Mouse (Mus musculus): Measurements from ENCODE around the gene Gm28043. TPM values are rescaled to one million over a fixed set of nuclear protein-coding genes. Genes with fewer than 3 reads are reported as not detected.
A peak's percentile ranks its signal among the peaks of the same experiment; 100 is the strongest.
"Not testable (repeated sequence)": the region's sequence is repeated elsewhere in the genome, so short reads cannot be mapped to it uniquely, and the experiment has no call there.

The Gm28043 gene
- total RNA-seq (2021), result 1 to 10 TPM in 1 of 2 experiments, under 1 TPM in 1; 0.84 to 1.7 TPM
- long read RNA-seq, experiment 1, result 0 reads
- long read RNA-seq, experiment 2, partial matches to known transcripts, result 4 of 6 reads
- long read RNA-seq, experiment 2, other reads (novel, unspliced or antisense), result 2 of 6 reads

DNA sequence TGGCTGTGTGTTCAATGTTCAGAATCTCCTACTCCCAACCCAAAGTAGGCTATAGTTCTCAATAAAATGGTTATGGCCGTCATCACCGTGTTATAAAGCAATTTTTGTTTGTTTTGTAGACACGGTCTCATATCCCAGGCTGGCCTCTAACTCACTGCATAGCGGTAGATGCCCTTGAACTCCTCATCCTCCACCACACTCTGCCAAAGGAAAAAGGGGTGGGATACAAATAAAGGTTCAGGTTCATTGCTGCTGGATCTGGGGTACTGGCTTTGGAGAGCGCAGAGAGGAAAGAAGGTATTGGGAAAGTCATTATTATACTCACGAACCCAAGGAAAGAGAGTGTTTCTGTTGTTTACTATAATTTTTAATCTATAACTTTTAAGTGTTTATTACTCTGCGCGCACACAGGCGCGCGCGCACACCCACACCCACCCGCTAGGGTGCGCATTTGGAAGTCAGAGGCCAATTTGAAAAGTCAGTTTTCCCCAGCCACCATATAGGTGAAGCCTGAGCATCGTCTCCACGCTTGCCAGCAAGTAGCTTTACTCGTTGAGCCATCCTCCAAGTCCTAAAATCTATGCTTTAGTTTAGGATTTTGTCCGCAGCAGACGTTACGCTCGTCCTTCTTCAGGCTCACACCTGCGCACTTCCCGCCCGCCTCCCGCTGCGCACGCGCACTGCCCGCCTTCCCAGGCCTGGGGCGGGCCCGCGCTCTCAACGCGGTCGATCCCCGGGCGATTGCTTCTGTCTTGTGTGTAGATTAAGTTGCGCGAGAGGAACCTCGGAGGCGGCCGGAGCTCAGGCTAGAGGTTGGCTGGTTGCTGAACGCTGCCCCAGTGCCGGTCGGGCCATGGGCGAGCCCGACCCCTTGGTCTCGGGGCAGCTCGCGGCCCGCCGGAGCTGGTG, at the start of gene Gm28043, which contains the start of gene Rnf8:
Gene Gm28043, plus strand, starts transcription at position 762 of the 909 bp plus-strand sequence.
Gene Rnf8, plus strand, starts transcription at position 676 of the 909 bp plus-strand sequence.
- intact Hi-C loops (cut with DNase I), result loop anchor here (5.0 kb wide), 1 partner anchor 268 kb away; no protein-coding TSS in a partner anchor
- peak; percentile 89 for DNase-seq

GRCm38 (mm10) chr17:29565521-29565920, 49.2 kb upstream of the Gm28043 start:
- intact Hi-C loops (cut with DNase I), result no loop called here
- DNase-seq, result no peak

DNA sequence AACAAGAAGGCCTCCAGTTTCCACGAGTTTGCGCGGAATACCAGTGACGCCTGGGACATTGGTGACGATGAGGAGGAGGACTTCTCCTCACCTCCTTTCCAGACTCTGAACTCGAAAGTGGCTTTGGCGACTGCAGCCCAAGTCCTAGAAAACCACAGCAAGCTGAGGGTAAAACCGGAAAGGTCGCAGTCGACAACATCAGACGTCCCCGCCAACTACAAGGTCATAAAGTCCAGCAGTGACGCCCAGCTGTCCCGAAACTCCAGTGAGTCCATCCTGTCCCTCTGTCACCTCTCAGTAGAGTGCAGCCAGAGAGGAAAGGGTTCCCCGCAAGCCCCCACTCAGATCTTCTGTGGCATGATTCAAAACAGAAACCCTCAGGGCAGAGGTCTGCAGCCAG, 46.2 kb upstream of the Gm28043 start:
- no peak for DNase-seq
- intact Hi-C loops (cut with DNase I), result no loop called here

DNA sequence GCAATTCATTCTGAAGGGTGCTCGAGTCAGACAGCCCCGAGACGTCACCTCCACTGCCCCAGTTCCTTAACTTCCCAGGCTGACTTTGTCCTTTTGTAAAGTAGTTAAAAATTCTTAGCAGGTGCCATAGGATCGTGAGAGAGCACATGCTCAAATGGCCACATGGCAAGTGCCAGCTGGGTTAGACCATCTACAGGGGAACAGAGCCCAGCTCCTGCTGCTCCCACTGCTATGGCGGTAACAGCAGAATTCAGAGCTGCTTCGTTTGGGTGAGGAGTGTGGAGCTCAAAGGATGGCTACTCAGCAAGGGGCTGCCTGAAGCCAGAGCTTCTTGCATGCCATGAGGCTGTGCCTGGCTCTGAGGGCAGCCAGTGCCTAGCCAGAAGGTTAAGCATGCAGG, 44.8 kb upstream of the Gm28043 start:
- intact Hi-C loops (cut with DNase I), result no loop called here
- DNase-seq, result no peak

DNA sequence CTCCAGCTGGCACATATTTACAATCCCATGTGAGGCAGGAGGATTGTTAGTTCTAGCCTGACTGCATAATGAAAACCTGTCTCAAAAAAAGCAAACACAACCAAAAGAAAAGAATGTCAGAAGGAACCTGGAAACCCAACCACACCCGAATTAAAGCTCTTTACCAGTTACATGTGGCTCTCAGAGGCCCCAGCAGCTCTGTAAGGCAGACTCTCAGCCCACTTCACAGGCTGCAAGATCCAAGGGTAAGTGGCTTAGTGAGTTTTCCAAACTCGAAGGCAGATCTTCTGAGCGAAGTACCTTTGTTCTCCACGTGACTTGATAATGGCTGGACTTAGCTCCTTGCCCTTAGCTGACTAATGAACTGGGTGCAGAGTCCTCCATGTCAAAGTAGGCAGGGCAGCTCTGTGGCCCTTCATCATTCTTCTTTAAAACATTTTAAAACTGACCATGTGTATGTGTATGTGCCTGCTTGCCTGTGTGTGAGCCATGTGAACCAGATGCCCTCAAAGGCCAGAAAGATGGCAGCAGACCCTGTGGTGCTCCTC, 35.0 kb upstream of the Gm28043 start:
- intact Hi-C loops (cut with DNase I), result no loop called here
- no peak for DNase-seq

DNA sequence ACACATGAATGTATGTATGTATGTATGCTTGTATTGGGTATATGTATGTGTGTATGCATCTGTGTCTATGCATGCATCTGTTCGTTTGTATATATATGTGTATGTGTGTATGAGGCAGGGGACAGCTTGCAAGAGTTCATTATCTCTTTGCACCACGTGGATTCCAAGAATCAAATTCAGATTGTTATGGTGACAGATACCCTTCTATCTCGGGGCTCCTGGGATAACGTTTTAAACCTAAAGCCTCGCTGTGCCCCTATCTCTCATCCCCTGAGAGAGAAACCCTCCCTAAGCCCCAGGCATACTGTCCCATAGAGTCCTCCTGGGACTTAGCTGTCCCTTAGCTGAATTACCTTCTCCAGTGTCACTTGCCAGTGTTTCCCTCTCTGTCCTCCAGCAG, 31.1 kb upstream of the Gm28043 start:
- intact Hi-C loops (cut with DNase I), result no loop called here
- DNase-seq, result no peak

DNA sequence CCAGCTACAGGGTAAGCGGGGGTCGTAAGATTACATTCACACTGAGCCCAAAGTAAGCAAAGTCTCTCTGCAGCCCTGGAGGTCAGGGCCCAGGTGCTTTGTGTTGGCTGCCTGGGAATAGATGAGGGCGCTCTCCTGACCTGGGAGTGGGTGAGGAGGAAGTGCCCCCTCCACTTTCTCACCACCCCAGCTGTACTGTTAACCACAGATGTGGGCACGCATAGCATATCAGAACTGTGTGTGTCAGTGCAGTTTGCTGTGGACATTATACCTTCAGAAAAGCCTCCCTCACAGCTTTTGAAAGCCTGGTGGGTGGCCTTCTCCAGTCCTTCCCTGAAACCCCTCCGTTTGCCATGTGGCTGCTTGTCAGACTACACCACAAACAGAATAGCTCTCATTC, 30.4 kb upstream of the Gm28043 start:
- DNase-seq, result no peak
- intact Hi-C loops (cut with DNase I), result no loop called here

GRCm38 (mm10) chr17:29584737-29585136, 29.9 kb upstream of the Gm28043 start:
- intact Hi-C loops (cut with DNase I), result no loop called here
- no peak for DNase-seq

DNA sequence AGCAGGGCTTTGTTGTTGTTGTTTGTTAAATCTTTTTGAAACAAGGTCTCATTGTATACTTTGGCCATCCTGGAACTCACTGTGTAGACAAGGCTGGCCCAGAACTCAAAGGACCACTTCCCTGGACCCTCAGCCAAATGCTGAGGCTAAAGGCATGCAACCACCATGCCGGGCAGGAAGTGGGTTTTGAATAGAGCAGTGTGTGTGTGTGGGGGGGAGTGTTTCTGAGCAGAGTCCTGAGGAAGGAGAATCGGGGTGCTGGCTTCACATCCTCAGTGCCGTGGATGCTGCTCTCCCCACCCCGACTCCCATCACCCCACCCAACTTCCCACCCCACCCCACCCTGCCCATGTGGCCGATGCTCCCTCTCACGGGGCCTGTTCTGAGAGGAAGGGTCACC, 29.2 kb upstream of the Gm28043 start:
- intact Hi-C loops (cut with DNase I), result no loop called here
- DNase-seq, result no peak

DNA sequence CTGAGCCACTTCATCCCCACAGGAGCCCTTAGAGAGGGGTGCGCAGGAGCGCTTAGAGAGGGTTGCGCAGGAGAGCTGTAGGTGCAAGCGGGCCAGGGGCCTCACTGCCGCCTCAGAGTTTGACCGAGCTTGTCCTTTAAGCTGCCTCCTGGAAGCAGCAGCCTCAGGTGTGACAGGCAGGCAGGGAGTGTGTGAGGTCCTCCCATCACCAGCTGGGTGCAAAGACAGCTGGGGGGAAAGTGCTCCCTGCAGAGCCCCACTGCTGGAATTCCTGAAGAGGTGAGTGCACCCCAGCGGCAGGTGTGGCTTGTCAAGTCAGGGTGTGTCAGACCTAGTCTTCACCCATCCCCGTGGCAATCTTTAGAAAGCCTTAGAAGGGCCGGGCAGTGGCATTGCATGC, 27.8 kb upstream of the Gm28043 start:
- intact Hi-C loops (cut with DNase I), result no loop called here

DNA sequence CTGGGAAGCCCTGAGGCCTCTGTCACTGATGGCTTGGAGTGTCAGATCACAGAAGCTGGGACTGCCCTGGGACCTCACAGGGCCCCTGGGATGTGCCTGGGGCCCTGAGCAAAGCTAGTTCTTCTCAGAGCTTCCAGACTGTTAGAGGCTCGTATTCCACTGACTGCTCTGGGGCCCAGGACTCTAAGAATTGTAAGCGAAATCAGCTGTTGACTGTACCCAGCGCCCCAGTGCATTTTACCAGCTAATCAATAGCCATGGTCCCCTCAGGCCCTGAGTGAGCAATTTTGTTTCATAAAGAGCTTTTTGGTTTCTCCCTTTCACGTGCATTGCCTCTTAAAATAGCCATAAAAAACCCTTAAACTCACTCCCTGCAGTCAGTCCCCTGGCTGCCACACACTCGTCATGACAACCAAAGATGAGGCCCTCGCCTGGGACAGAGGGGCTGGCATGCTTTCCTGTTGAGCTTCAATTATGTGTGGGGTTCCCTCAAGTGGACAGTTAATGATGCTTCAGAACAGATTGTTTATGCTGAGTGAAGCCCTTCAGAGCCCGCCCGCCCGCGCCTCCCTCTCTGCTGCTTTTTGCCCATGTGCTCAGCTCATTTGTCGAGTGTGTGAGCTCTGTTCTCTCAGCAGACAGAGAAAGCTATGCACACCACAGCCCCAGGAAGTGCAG, 25.3 kb upstream of the Gm28043 start:
- DNase-seq, result no peak
- intact Hi-C loops (cut with DNase I), result no loop called here

More for the DNA sequence above, 27.8 kb upstream of the Gm28043 start:
- no peak for DNase-seq

GRCm38 (mm10) chr17:29595891-29596770, 18.5 kb upstream of the Gm28043 start:
- no peak for DNase-seq
- intact Hi-C loops (cut with DNase I), result no loop called here

DNA sequence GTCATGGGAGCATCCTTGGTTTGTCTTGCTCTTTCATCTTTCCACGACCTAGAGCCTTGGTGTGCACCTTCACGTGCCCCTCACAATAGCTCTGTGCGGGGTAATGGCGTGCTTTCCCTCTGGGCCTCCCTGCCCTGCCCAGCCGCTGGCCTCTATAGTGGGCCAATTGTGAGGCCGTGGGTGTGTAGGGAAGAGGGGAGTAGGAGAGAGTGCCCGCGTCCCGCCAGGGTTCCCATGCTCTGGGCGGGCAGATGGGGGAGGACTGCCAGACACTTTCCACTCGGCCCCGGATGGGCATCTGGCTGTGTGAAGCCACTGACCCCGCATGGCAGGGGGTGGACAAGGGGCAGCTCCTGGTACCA, 17.9 kb upstream of the Gm28043 start:
- intact Hi-C loops (cut with DNase I), result no loop called here
- no peak for DNase-seq

GRCm38 (mm10) chr17:29599051-29599450, 15.6 kb upstream of the Gm28043 start:
- intact Hi-C loops (cut with DNase I), result no loop called here
- no peak for DNase-seq

DNA sequence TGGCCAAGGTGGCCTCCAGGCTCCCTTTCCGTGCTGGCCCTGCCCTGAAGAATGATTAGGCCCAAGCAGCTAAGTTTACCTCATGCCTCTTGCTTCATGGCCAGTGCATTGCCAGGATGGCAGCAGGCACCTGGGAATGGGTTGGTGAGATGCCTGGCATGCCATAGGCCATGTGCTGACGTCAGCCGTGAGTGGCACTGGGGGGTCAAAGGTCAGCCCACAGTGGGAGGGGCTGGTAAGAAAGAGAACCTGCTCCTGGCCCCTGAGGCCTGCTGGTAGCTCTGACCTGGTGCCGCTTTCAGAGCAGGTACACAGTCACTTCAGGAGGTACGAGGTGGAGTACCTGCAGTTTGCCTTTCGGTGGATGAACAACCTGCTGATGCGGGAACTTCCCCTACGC, 15.1 kb upstream of the Gm28043 start:
- no peak for DNase-seq
- intact Hi-C loops (cut with DNase I), result no loop called here

DNA sequence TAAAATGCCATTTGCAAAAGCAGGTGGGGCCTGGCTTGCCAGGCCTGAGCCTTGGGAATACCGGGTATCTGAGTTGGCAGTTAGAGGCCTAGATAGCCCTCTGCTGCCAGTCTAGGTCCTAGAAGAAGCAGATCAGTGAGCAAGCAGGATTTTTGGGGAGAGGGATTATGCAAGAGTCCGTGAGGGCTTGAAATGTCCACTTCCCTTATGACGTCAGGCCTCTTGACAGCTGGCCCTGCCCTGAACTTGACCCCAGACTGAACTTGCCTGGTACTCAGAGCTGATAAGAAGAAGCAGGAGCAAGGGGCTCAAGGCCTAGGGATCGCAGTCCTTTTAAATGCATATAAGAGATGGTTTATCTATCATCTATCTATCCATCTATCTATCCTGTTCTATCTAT, 13.3 kb upstream of the Gm28043 start:
- no peak for DNase-seq
- intact Hi-C loops (cut with DNase I), result loop anchor here (5.0 kb wide), 1 partner anchor 171 kb away; no protein-coding TSS in a partner anchor

DNA sequence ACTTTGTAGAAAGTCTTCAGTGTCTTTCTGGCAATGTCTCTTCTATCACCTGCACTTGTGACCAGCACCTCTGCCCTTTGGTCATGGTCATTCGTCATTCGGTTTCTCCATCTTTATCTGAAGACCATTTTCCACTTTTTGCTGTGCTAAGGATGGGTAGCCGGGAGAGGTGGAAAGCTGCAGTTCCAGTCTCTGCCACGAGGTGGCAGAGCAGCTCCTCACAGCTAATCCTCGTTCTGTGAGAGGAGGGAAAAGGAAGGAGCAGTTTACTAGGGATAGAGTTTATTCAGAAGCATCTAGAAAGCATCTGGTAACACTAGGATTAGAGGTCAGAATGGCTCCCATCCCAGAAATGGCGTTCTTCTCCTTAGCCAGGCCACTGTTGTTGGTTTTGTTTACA, 11.4 kb upstream of the Gm28043 start:
- peak; percentile 69 for DNase-seq
- intact Hi-C loops (cut with DNase I), result loop anchor here (5.0 kb wide), 1 partner anchor 169 kb away; no protein-coding TSS in a partner anchor

- DNase-seq, result not testable (repeated sequence)
Measured at GRCm38 (mm10) chr17:29613453-29613852, 1.2 kb upstream of the Gm28043 start.

DNA sequence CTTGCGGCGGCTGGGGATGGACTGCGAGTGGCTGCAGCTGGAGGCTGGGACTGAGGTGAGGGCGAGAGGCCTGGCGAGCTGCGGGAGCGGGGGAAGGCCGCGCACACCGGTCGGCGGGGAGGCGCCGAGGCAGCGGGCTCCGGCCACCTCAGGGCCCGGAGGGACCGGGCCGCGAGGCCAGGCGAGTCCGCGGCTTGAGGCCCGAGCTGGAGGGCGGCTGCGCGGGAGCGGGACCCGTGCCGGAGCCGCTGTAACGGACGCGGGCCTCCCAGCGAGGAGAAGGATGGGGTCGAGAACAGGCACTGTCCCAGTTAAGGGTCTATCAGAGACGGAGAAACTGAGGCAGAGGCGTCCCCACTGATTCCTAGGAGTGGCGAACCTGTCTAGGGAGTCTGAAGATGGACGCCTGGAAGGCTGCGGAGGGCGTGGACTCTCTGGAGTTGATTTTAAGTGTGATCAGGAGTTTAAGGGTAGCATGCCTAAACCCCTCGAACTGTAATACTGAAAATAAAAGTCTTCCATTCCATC, 412 bp downstream of the Gm28043 start:
- intact Hi-C loops (cut with DNase I), result no loop called here

More at GRCm38 (mm10) chr17:29613453-29613852, 1.2 kb upstream of the Gm28043 start:
- intact Hi-C loops (cut with DNase I), result loop anchor here (5.0 kb wide), 1 partner anchor 269 kb away; no protein-coding TSS in a partner anchor

GRCm38 (mm10) chr17:29615616-29616015, 940 bp downstream of the Gm28043 start:
- no peak for DNase-seq
- intact Hi-C loops (cut with DNase I), result no loop called here

More for the DNA sequence above, 412 bp downstream of the Gm28043 start:
- no peak for DNase-seq
